Mouse (Mus musculus) forebrain, embryonic 11.5 days (tissue): ENCODE measurements around the gene Fbxo39. TPM values are rescaled to one million over a fixed set of nuclear protein-coding genes. Genes with fewer than 3 reads are reported as not detected.

Source experiments
- ATAC-seq: fragments of 200-750 bp; cut with Nextera tagmentation; replicated peaks from 2 replicates; pipeline ENCODE4 v1.8.0; 2017; ENCODE audit warnings: moderate TSS enrichment; ENCODE audit not compliant: low FRiP score
- DNase-seq: peaks from one replicate; pipeline ENCODE4 v3.0.0-alpha.2; 2017; ENCODE audit warnings: low spot score
- H3K27ac ChIP-seq: fragments of 300-500 bp; sonication (generic); 2 replicates; pipeline ENCODE4 v1.5.1; 2014; ENCODE audit warnings: low read depth, low read length
- H3K27me3 ChIP-seq: fragments of 300-500 bp; sonication (generic); 2 replicates; pipeline ENCODE4 v1.6.1; 2014; ENCODE audit warnings: mild to moderate bottlenecking, low read length, mixed read lengths; ENCODE audit not compliant: control insufficient read depth, insufficient read depth
- H3K36me3 ChIP-seq: fragments of 300-500 bp; sonication (generic); 2 replicates; pipeline ENCODE4 v1.6.1; 2014; ENCODE audit warnings: mild to moderate bottlenecking, low read length, moderate library complexity, mixed read lengths; ENCODE audit not compliant: control insufficient read depth, insufficient read depth
- H3K4me1 ChIP-seq: fragments of 300-500 bp; sonication (generic); replicated peaks from 2 replicates; pipeline ENCODE4 v1.6.1; 2014; ENCODE audit warnings: low read length, mixed read lengths; ENCODE audit not compliant: control insufficient read depth, insufficient read depth
- H3K4me2 ChIP-seq: fragments of 300-500 bp; sonication (generic); 2 replicates; pipeline ENCODE4 v1.6.1; 2014; ENCODE audit warnings: low read depth, mild to moderate bottlenecking, low read length, moderate library complexity, mixed read lengths; ENCODE audit not compliant: severe bottlenecking
- H3K4me3 ChIP-seq: fragments of 300-500 bp; sonication (generic); 2 replicates; pipeline ENCODE4 v1.5.1; 2014; ENCODE audit warnings: low read depth, low read length
- H3K9ac ChIP-seq: fragments of 300-500 bp; sonication (generic); 2 replicates; pipeline ENCODE4 v1.6.1; 2014; ENCODE audit warnings: low read length
- H3K9me3 ChIP-seq: fragments of 300-500 bp; sonication (generic); 2 replicates; pipeline ENCODE4 v1.6.1; 2016; ENCODE audit warnings: low read length, mixed read lengths; ENCODE audit not compliant: control insufficient read depth
- WGBS: fragments of 180-500 bp; shearing (Covaris S2); extraction: QIAGEN DNeasy Blood & Tissue Kit; methylation state at CpG from one replicate; pipeline ENCODE4 v1.1.7; 2014; 5-methylcytosine and 5-hydroxymethylcytosine counted together
- polyA plus RNA-seq: library from polyadenylated mRNA; unstranded; fragments of >200 nt; fragmentation: Nextera tagmentation; extraction: Ambion mirVana; gene quantifications from 2 replicates; pipeline ENCODE4 v1.2.1, GENCODE M21; 2014

Fbxo39 gene
- polyA plus RNA-seq, 1 experiment from 2014 or later: not detected

- Histone ChIP-seq H3K36me3 (no peaks in the 10 kb centered on the region), H3K27ac (no peak overlapping the region), H3K27me3 (no peaks in the 10 kb centered on the region), H3K9ac (no peak overlapping the region), H3K4me2 (no peak overlapping the region), H3K9me3 (no peaks in the 10 kb centered on the region), H3K4me3 (no peak overlapping the region), H3K4me1 (peaks cover 3% of the 10 kb centered on the region; the same call in 1 of the 2 replicates)
- 92% methylated on average over 5 of the region's 5 CpGs for WGBS
- ATAC-seq: no peak
- no peak for DNase-seq
Observed at GRCm38 (mm10) chr11:72364526-72364925, 50.3 kb downstream of the Fbxo39 start.

- Histone ChIP-seq H3K9ac (no peak overlapping the region), H3K27ac (no peak overlapping the region), H3K27me3 (no peaks in the 10 kb centered on the region), H3K4me1 (peaks cover 3% of the 10 kb centered on the region; the same call in 1 of the 2 replicates), H3K4me2 (no peak overlapping the region), H3K9me3 (no peaks in the 10 kb centered on the region), H3K4me3 (no peak overlapping the region), H3K36me3 (no peaks in the 10 kb centered on the region)
- DNase-seq (no peak), ATAC-seq (no peak)
- WGBS: 90% methylated on average over 9 of the region's 9 CpGs
Observed at GRCm38 (mm10) chr11:72366126-72366525, 51.9 kb downstream of the Fbxo39 start.

DNA sequence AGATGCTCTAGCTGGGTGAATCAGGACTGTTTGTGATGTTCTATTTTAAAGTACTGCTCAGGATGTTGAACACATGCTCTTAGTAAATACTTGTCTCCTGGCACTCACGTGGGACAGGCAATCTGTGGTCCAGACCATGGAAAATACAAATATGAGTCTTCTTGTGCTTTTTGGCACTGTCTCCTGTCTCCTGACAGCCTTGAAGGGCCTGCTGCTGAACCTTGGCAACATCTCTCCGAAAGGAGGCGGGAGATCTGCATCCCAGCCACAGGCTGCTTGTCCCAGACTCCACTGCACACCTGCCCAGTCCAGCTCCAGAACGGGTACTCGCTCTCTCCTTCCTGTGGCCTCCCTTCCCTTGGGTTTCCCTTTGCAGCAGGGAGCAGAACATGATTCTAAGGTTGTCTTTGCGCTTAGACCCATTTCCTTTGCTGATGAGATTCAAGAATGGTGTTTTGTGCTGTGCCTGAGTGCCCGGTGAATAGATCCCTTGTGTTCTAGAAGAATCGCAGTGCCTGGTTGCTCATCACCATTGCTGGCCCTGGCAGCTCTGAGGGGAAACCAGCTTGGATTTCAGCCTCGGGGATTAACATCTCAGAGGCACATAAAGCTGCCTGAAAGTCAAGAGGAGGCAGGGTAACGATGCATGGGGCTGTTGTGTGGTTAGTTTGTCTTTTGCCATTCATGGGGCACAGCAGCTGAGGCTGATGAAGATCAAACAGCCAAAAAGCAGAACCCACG is 53.9 kb downstream of the Fbxo39 start:
- H3K36me3 ChIP-seq: no peaks in the 10 kb centered on the region

More for the DNA sequence above, 53.9 kb downstream of the Fbxo39 start:
- H3K4me3 ChIP-seq: no peak overlapping the region
- no peaks in the 10 kb centered on the region for H3K4me1 ChIP-seq
- ATAC-seq (no peak), DNase-seq (no peak)
- no peak overlapping the region for H3K4me2 ChIP-seq
- H3K9me3 ChIP-seq: no peaks in the 10 kb centered on the region
- no peaks in the 10 kb centered on the region for H3K27me3 ChIP-seq
- 59% methylated on average over 11 of the region's 11 CpGs for WGBS
- no peak overlapping the region for H3K27ac ChIP-seq
- H3K9ac ChIP-seq: no peak overlapping the region

Other genes starting within 250 kb of the Fbxo39 start
- gene Pitpnm3, start 178.7 kb upstream of the Fbxo39 start, polyA plus RNA-seq: 0.20 and 0.43 TPM in 2 replicates
- gene Gm43951, start 107.6 kb upstream of the Fbxo39 start, polyA plus RNA-seq: 0.27 and 0.31 TPM in 2 replicates
- gene 4933427D14Rik, start 107.0 kb upstream of the Fbxo39 start, polyA plus RNA-seq: 18.7 and 19.2 TPM in 2 replicates
- gene Txndc17, start 106.9 kb upstream of the Fbxo39 start, polyA plus RNA-seq: 147 and 156 TPM in 2 replicates
- 47.3 and 48.7 TPM in 2 replicates for gene Med31, start 98.9 kb upstream of the Fbxo39 start, polyA plus RNA-seq
- gene Slc13a5, start 47.2 kb upstream of the Fbxo39 start, polyA plus RNA-seq: not detected in 2 replicates
- 1.4 and 2.4 TPM in 2 replicates for gene Xaf1, start 12.8 kb upstream of the Fbxo39 start, polyA plus RNA-seq
- gene Tekt1, start 48.0 kb downstream of the Fbxo39 start, polyA plus RNA-seq: 5.2 and 5.3 TPM in 2 replicates
- 5.0 and 7.0 TPM in 2 replicates for gene Smtnl2, start 97.3 kb downstream of the Fbxo39 start, polyA plus RNA-seq
- gene Ggt6, start 121.1 kb downstream of the Fbxo39 start, polyA plus RNA-seq: not detected in 2 replicates
- gene Mybbp1a, start 126.9 kb downstream of the Fbxo39 start, polyA plus RNA-seq: 165 and 166 TPM in 2 replicates
- gene Spns2, start 175.5 kb downstream of the Fbxo39 start, polyA plus RNA-seq: 4.0 and 4.8 TPM in 2 replicates
- gene Spns3, start 236.1 kb downstream of the Fbxo39 start, polyA plus RNA-seq: not detected in 2 replicates